Mouse (Mus musculus) left cerebral cortex, postnatal 10 days (tissue): ENCODE results near the gene Gm17689. TPM values are rescaled to one million over a fixed set of nuclear protein-coding genes. Genes with fewer than 3 reads are reported as not detected.

Source experiments
- DNase-seq, 2 experiments: peaks; one replicate each; pipeline ENCODE4 v3.0.0; 2021 to 2022; ENCODE audit warnings: low spot score in 2 of 2, mixed read lengths in 1 of 2; ENCODE audit errors: extremely low spot score in 1 of 2
- intact Hi-C: fragments of 180-260 bp; cut with DNase I; formaldehyde crosslinking; loops from one replicate; pipeline ENCODE4 v1.15.1; 2025
- total RNA-seq, 2 experiments: library from RNA; stranded (reverse); gene quantifications; 2 replicates each; pipeline ENCODE4 v1.2.3; 2021

Gene Gm17689
- total RNA-seq, result not detected

DNA sequence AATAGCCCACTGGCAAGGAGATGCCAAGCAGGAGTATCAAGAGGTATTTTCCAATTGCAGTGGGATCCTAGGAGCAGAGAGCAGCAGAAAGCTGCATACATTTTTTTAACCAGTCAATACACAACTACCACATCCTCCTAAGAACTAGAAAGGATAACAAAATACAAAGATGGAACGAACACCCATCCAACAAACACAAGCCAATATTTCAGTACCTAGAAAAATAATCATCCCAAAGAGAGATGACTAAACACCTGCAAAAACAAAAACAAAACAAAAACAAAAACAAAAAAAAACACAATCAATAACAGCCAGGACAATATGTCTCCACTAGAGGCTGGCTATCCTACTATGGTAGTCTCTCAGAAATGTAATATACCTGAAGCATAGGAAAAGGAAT, at the start of gene Gm17689:
Gene Gm17689 (minus strand): TSS at position 101 of the 400 bp plus-strand sequence.
- DNase-seq, result no peak
- intact Hi-C loops, result no loop called here

DNA sequence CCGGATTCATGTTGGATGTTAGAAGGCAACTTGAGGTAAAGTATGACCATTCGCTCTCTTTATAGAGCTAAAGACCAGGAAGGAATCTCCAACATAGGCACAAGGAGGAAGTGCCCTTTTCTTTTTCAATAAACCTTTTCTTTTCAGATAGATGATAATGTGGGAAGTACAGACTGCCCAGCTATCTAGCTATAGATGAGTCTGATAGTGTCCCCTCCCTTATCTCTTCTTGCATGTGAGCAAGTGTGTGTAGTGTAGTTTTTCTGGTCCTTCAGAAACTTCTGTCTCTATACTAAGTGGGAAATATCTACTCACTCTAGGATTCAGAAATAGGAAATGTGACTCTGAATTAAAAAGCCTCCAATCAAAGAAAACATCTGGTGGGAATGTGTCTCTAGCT, 40.6 kb downstream of the Gm17689 start, which contains the start of gene Gm5615:
Gene Gm5615 (minus strand): TSS at position 101 of the 400 bp plus-strand sequence.
- intact Hi-C loops, result no loop called here
- no peak for DNase-seq

Other genes starting within 250 kb of the Gm17689 start
- not detected for gene Gm7257, start 150.8 kb downstream of the Gm17689 start, total RNA-seq
- gene Gm9513, start 107.0 kb downstream of the Gm17689 start, total RNA-seq, result not detected
- gene Gm5615, start 40.7 kb downstream of the Gm17689 start, total RNA-seq, result not detected
- gene A630095E13Rik, start 60.7 kb upstream of the Gm17689 start, total RNA-seq, result not detected
- gene Acrv1, start 110.6 kb upstream of the Gm17689 start, total RNA-seq, result not detected
- gene Chek1, start 144.4 kb upstream of the Gm17689 start, total RNA-seq, result 1 to 10 TPM; 2.3 to 3.1 TPM
- 10 to 100 TPM; 75.0 to 76.6 TPM for gene Stt3a, start 185.0 kb upstream of the Gm17689 start, total RNA-seq
- gene Ei24, start 214.8 kb upstream of the Gm17689 start, total RNA-seq, result 100 to 1,000 TPM; 125 to 130 TPM
- 100 to 1,000 TPM; 375 to 377 TPM for gene Fez1, start 239.2 kb upstream of the Gm17689 start, total RNA-seq